Mouse (Mus musculus): Measurements from ENCODE around the gene Pard3.

DNA sequence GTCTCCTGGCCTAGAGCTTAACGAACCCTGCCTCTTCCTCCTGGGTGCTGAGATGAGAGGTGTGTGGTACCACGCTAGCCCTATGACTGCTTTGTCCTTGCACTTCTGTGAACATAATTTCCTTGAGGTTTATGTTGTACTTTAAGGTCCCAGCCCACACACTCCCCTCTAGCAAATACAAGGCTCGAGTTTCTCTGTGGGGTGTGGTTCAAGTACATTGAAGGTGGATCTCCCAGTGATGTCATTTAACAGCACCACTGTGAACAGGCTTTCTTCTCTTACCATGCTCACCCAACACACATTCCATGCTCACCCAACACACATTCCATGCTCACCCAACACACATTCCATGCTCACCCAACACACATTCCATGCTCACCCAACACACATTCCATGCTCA, 193.4 kb downstream of the Pard3 start:
- TF ChIP-seq POLR2A (IDR thresholded peaks at IDR 0.05; ENCODE audit: borderline replicate concordance, insufficient read depth, low read length) (no peak), CTCF (IDR thresholded peaks at IDR 0.05; ENCODE audit: borderline replicate concordance, insufficient read depth, low read depth, low read length) (no peak)

Measured in cerebellum, adult 2 months (tissue).